8 mouse cellular contexts compared by ENCODE assay signal in the genomic region with DNA sequence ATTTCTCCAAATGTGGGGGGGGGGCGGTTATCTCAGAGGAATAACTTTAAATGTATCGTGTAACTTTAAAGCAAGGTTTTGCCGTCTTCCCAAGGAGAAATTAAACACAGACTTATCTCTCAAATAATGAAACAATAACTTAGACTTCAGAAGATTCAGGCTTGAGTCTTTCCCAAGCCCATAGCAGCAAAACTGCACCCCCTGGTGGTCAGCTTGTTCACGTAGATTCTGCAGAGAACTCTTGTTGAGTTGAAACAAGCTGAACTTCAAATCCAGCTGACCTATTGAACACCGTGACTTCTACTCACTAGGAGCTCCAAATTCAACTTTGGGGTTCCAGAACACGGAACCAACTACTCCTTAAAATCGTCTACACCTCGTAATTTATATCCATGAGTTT. TPM values are rescaled to one million over a fixed set of nuclear protein-coding genes. Genes with fewer than 3 reads are reported as not detected.
A peak's percentile ranks its signal among the peaks of the same experiment; 100 is the strongest.
DNase-seq lines count a peak whose midpoint lies in the region; ATAC-seq and TF ChIP-seq lines count a peak whose summit lies in the region.

No protein-coding gene starts in this region.

- peaks cover 32% of the 10 kb centered on the region for H3K4me1 ChIP-seq in neural tube, embryonic 15.5 days

- DNase-seq in neural tube, embryonic 10.5 days (ENCODE audit: extremely low spot score, low spot score): peak; percentile 74
- peak; percentile 88 for DNase-seq in cerebellum, adult 9-10 months
- peak; percentile 90 for DNase-seq in gastrocnemius, postnatal 10 days
- peak; percentile 81 to 90 for DNase-seq in layer of hippocampus, adult 2 months (ENCODE audit: low spot score in 2 of 2)
- peak; percentile 93 for DNase-seq in lung, postnatal 14 days
- peak; percentile 15 for DNase-seq in spleen, adult 12 weeks (ENCODE audit: low spot score)

- ATAC-seq in neural tube, embryonic 15.5 days (ENCODE audit: low FRiP score): no peak
- no peak for ATAC-seq in inflammation-experienced regulatory T-cells, adult 6 months

- TF ChIP-seq CTCF in layer of hippocampus, adult 2 months (conservative IDR thresholded peaks at IDR 0.05): peak; percentile 87

- WGBS in neural tube, embryonic 15.5 days: 32% methylated on average over 8 of the region's 8 CpGs

- no peak overlapping the region for H3K9ac ChIP-seq in neural tube, embryonic 15.5 days (replicated peaks)

- no peaks in the 10 kb centered on the region; the same call in 1 of the 2 replicates for H3K27me3 ChIP-seq in neural tube, embryonic 15.5 days (replicated peaks)

- H3K27ac ChIP-seq in neural tube, embryonic 15.5 days (replicated peaks): no peak overlapping the region
- no peak overlapping the region for H3K27ac ChIP-seq in layer of hippocampus, adult 2 months

- no peak overlapping the region for H3K4me2 ChIP-seq in neural tube, embryonic 15.5 days

- no peaks in the 10 kb centered on the region for H3K36me3 ChIP-seq in neural tube, embryonic 15.5 days

- H3K9me3 ChIP-seq in neural tube, embryonic 15.5 days (replicated peaks): no peaks in the 10 kb centered on the region

- H3K4me3 ChIP-seq in neural tube, embryonic 15.5 days (replicated peaks): no peak overlapping the region
- H3K4me3 ChIP-seq in layer of hippocampus, adult 2 months: no peak overlapping the region

RNA-seq across cellular contexts. Expression of gene Slc2a13, which starts 1.4 kb away (rescaled TPM):
- 4.7 and 4.8 TPM in 2 replicates for polyA plus RNA-seq in neural tube, embryonic 15.5 days (2015; fragmentation: Nextera tagmentation; extraction: Ambion mirVana)
- 1 to 10 TPM; 3.1 to 4.8 TPM for total RNA-seq in gastrocnemius, postnatal 10 days (2021)
- total RNA-seq in layer of hippocampus, adult 2 months (2021): 10 to 100 TPM; 66.8 to 71.7 TPM
- polyA plus RNA-seq in inflammation-experienced regulatory T-cells, adult 6 months (2017; shearing (Covaris generic)): not detected

Comparison
In these comparisons a context has a peak if more than half of its experiments do, and no peak if none do; other contexts are left out.
1. DNase-seq: peak in every context shown above with its lines; median percentile 93 in lung, postnatal 14 days; 90 in gastrocnemius, postnatal 10 days; 88 in cerebellum, adult 9-10 months; 86 in layer of hippocampus, adult 2 months; 74 in neural tube, embryonic 10.5 days; 15 in spleen, adult 12 weeks.
2. RNA of gene Slc2a13, which starts 1.4 kb away (total RNA-seq): 66.8 to 71.7 TPM in layer of hippocampus, adult 2 months; 3.1 to 4.8 TPM in gastrocnemius, postnatal 10 days; every median in the first group is over 10 times any median in the second.